Mouse (Mus musculus): ENCODE measurements at regions not wholly inside any gene's neighbourhood (a gene's known extent, or its start where the extent isn't known, plus 50 kb on each side); places are given as distances from the start of the nearest gene placed in this dataset.

DNA sequence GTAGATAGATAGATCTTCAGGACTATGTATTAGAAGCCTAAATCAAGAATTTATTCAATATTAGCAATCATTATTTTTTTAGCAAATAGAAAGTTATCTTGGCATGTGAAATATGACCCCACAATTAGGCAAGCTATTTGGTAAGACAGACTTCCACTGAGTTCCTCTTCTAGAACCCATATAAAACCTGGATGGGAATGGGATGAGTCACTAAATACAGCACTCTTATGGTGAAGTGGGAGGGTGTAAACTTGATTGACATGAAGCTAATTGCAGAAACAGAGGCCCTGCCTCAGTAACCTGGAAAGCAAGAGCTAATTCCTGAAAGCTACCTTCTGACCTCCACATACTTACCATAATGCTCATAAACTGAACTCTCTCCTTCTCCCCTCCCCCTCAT lies 723.2 kb upstream of the Zeb2 start:
- DNase-seq = no peak

GRCm38 (mm10) chr2:45836546-45837221 lies 719.5 kb upstream of the Zeb2 start:
- no peak for DNase-seq

- no peak for DNase-seq
Observed at GRCm38 (mm10) chr2:45817945-45818719, 700.9 kb upstream of the Zeb2 start.

DNA sequence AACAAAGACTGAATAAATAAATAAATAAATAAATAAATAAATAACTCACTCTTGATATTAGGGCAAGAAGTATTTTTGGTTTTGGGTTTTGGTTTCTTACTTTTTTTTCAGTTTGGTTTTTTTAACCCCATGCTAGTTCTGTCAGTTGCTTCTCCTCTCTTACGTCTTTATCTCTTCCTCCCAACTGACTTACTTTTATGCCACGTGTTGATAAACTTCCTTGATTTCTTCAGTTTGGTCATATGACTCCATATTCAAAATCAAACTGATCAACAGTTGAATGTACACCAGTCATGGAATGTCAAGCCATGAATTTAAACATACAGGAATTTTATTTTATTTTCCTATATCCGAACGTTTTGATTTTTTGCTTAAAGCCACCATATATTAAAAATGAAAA lies 697.5 kb upstream of the Zeb2 start:
- no peak for DNase-seq

GRCm38 (mm10) chr2:45805329-45805728 lies 688.1 kb upstream of the Zeb2 start:
- DNase-seq = no peak

GRCm38 (mm10) chr2:45800131-45800530 lies 682.9 kb upstream of the Zeb2 start:
- no peak for DNase-seq

DNA sequence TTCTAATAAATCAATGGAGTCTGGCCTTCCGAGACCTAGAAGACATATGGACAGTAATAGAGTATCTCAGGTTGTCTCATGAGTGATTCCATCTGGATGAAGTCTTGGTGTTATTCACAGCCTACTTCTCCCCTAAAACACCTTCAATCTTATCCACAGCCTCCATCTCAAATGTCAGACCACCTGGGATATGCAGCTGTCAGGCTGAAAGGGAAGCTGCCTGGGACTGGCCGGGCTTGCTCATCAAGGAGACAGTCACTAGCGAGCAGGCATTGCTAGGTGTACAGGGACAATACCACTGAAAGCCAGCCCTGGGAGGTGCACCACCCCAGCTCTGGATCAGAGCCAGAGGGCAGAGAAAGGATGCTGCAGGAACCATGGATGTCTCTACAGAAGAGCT lies 676.4 kb upstream of the Zeb2 start:
- no peak for DNase-seq

GRCm38 (mm10) chr2:45789739-45790138 lies 672.5 kb upstream of the Zeb2 start:
- DNase-seq = no peak

DNA sequence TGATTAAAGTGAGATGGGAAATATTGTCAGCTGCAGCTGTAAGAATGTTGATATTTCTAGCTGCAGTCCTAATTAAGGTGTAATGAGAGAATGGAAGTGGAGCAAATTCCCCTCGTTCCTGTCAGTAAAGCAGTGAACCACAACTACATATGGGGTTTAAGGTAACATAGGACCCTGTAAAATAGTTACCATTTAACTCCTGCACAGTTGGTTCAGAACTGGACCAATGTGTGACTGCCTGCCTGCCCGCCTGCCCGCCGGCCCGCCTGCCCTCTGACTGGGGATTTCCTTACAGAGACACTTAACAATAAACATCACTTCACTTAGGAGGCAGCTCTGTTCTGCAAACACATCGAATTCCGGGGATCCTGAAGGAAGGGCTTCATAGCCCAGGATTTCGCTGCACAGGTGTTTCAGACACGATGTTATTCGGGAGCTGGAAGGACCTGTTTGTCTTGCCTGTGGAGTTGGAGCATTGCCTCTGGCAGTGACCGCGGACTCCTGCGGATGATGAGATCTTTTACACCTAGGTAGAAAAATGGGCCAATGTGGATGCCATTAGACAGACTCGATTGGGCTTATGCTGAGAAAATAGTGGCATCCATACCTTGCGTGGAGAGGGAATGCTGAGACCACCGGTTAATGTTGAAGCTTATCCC lies 670.7 kb upstream of the Zeb2 start:
- no peak for DNase-seq

- DNase-seq = no peak
Observed at GRCm38 (mm10) chr2:45786787-45787186, 669.6 kb upstream of the Zeb2 start.

DNA sequence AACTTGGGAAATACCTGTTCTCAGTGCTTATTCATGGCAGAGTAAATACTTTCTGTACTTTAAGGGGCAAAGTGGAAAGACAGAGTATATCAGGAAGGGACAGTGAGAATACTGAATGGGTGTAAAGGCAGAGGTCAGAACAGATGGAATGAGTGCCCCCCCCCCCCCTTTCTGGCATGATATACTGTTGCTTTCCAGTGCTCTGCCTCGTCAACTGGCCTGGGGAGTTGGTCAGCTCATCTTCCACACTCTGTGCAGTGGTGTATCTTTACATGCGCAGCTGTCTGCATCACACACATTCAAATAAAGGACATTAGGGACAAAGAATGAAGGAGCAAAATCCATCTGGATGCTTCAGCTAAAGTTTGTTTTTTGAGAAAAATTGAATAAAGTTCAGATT lies 668.5 kb upstream of the Zeb2 start:
- no peak for DNase-seq

GRCm38 (mm10) chr2:45783634-45784412 lies 666.6 kb upstream of the Zeb2 start:
- no peak for DNase-seq

- DNase-seq = no peak
Observed at GRCm38 (mm10) chr2:45777466-45777865, 660.3 kb upstream of the Zeb2 start.

- no peak for DNase-seq
Observed at GRCm38 (mm10) chr2:45776485-45777135, 659.4 kb upstream of the Zeb2 start.

GRCm38 (mm10) chr2:45775691-45776090 lies 658.5 kb upstream of the Zeb2 start:
- DNase-seq = no peak

DNA sequence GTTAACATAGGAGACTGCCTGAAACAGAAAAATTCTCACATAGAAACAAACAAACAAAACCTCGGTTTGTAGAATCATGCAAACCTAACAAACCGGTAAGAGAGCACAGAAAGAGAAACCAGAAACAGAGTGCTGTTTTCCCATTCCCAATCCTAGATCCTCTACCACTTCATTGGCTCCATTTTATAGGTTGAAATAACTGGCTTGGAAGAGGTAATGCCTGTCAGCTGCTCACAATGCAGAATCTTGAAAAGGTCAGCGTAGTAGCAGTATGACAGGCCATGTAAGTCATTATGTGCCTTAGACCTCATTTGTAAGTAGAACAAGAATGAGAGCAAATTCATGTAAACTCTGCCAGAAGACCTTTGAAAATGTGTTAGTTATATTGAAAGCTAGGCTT lies 657.2 kb upstream of the Zeb2 start:
- DNase-seq = no peak

DNA sequence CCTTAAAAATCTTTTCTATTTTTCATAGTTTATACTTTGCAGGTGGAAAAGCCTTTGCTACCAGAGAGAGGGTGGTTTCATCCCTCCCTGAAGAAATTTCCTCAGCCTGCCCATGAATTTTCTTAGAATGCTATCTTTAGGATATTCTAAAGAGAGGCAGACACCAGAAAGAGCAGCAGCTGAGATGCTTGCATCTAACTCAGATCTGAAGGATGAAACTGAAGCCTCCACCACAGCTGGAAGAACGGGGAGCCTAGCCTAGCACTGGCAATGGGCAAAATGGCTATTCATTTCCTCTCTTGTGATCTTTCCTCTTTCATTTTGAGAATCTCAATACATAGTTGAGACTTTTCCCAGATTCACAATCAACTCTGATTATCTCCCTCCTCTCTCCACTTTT lies 640.0 kb upstream of the Zeb2 start:
- no peak for DNase-seq

GRCm38 (mm10) chr2:45756395-45756794 lies 639.2 kb upstream of the Zeb2 start:
- DNase-seq = no peak

- DNase-seq = no peak
Observed at GRCm38 (mm10) chr2:45751746-45752145, 634.6 kb upstream of the Zeb2 start.

- DNase-seq = no peak
Observed at GRCm38 (mm10) chr2:45749379-45749778, 632.2 kb upstream of the Zeb2 start.

DNA sequence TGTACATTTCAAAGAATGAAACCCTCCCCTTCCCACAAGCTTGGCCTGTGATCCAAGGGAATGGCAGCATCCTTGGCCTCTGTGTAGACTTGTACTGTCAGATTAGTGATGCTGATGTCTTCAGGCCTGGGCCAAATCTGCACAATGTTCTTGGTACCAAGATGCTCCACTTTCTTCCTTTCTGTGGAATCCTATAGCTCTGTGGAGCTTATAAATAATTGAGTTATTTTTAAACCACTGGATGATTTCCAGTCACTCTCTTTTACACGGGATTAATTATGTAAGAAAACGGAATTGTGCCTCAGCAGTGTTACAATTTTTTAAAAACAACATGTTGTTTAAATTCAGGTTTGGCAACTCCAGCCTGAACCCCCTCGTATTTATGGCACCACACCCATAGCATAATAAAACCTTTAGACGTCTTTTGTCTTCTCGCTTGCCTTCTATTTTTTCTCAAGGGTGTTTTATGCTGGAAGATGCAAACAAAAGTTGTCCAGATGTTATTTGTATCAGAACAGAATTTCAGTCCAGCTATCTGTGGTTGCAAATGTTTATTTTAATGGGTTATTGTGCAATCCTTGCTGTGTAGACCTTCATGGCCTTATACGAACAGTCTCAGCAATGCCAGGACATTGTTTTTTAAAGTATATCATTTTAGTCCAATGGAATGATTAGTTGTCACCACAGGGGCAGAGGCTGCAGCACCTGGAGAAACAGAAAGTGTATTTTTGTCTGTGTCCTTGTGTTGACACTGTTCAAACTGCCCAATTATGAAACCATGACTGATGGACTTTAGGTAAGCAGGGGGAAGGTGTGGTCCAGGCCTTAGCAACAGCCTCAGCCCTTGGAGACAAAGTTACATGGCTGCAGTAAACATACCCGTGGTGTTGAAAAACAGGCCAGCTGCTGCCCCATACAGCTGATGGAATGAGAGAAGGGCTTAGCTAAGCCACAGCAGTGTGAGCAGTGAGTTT lies 630.4 kb upstream of the Zeb2 start:
- DNase-seq = no peak

DNA sequence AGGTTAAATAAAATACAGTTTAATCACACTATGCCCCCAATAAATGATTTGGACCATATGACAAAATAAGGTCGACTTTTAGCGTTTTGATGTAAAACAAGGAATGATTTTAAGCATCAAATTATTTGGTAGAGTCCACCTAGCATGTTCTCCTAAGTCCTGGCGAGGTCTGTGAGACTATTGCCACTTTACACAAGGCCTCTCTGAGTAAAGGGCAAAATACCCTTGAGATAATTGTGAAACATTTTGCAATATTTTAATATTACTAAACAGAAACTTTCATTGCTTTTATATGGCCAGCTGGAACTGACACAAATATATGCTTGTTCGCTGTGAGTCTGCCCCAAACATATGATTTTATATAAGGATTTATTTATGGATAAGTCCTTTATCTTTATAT lies 629.4 kb upstream of the Zeb2 start:
- DNase-seq = no peak
